Comparison of ENCODE assay signal across 9 mouse cellular contexts in the genomic region with DNA sequence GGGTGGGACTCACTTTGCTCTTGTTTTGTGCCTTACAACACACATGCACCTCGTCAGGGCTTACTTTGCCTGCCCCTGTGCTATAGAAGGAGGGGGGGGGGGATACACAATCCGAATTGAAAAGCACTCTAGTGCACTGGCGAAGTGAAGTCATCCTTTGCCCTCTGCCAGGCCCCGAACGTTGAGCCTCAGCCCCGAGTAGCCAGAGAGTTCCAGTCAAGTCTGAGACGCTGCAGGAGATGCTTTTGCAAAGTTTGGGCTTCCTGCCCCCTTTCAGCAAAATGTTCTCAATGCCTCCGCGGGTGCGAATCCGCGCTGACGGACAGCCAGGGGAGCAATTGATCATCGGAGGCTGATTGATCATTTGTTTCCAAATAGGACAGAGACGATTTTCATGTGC. TPM values are rescaled to one million over a fixed set of nuclear protein-coding genes. Genes with fewer than 3 reads are reported as not detected.
DNase-seq lines count a peak whose midpoint lies in the region; ATAC-seq and TF ChIP-seq lines count a peak whose summit lies in the region.
"Had no signal": no experiment of that assay in that cellular context is flagged by ENCODE, and none has a peak within 500 bp of the region (broad histone marks: within the 10 kb centered on the region; RNA-seq: fewer than 3 reads in every experiment).

No protein-coding gene starts in this region.

- no peak for ATAC-seq in heart, embryonic 12.5 days (ENCODE audit: insufficient number of reproducible peaks, low FRiP score)
- no peak for ATAC-seq in embryonic facial prominence, embryonic 15.5 days (ENCODE audit: insufficient number of reproducible peaks, low FRiP score, low TSS enrichment, low read depth)
- no peak for ATAC-seq in intestine, postnatal 0 days
- ATAC-seq in granulocyte monocyte progenitor cell, adult 5-6 weeks (replicated peaks; ENCODE audit: poor library complexity, severe bottlenecking), result no peak
- ATAC-seq: Patski had no signal

- intact Hi-C loops in heart, postnatal 25 days (cut with DNase I), result loop anchor here (10.0 kb wide), 1 partner anchor 334 kb away; no protein-coding TSS in a partner anchor

- TF ChIP-seq POLR2A in olfactory bulb, adult 2 months (IDR thresholded peaks at IDR 0.05; ENCODE audit: insufficient read depth, low read depth, low read length), result no peak
- TF ChIP-seq POLR2A in thymus, adult 2 months (IDR thresholded peaks at IDR 0.05; ENCODE audit: control insufficient read depth, extremely low read depth, insufficient read depth, low read length, poor library complexity), result no peak

- H3K27me3 ChIP-seq in heart, embryonic 12.5 days (replicated peaks), result peaks cover 60% of the 10 kb centered on the region
- peaks cover 69% of the 10 kb centered on the region for H3K27me3 ChIP-seq in embryonic facial prominence, embryonic 15.5 days
- H3K27me3 ChIP-seq in intestine, postnatal 0 days (replicated peaks; ENCODE audit: control insufficient read depth, insufficient read depth, low read length), result peaks cover 77% of the 10 kb centered on the region
- peaks cover 6% of the 10 kb centered on the region; the same call in 1 of the 2 replicates for H3K27me3 ChIP-seq in thymus, adult 2 months (ENCODE audit: control insufficient read depth, insufficient read depth, low read length)

- peak overlapping the region; percentile 56 for H3K9ac ChIP-seq in heart, embryonic 12.5 days
- no peak overlapping the region for H3K9ac ChIP-seq in embryonic facial prominence, embryonic 15.5 days
- no peak overlapping the region for H3K9ac ChIP-seq in intestine, postnatal 0 days (ENCODE audit: low read depth, low read length)

- no peaks in the 10 kb centered on the region for H3K36me3 ChIP-seq in heart, embryonic 12.5 days
- no peaks in the 10 kb centered on the region for H3K36me3 ChIP-seq in embryonic facial prominence, embryonic 15.5 days
- H3K36me3 ChIP-seq in intestine, postnatal 0 days (ENCODE audit: control insufficient read depth, insufficient read depth), result no peaks in the 10 kb centered on the region
- H3K36me3 ChIP-seq in thymus, adult 2 months (ENCODE audit: control insufficient read depth, insufficient read depth, low read length), result no peaks in the 10 kb centered on the region

- peak overlapping the region; percentile 89 for H3K4me2 ChIP-seq in heart, embryonic 12.5 days
- H3K4me2 ChIP-seq in embryonic facial prominence, embryonic 15.5 days (replicated peaks), result peak overlapping the region; percentile 94
- H3K4me2 ChIP-seq in intestine, postnatal 0 days (replicated peaks; ENCODE audit: low read depth), result peak overlapping the region; percentile 75

- WGBS in heart, embryonic 12.5 days, result under 1% methylated on average over 15 of the region's 15 CpGs
- under 1% methylated on average over 15 of the region's 15 CpGs for WGBS in embryonic facial prominence, embryonic 15.5 days
- 1% methylated on average over 15 of the region's 15 CpGs for WGBS in intestine, postnatal 0 days
- 3% methylated on average over 15 of the region's 15 CpGs for WGBS in olfactory bulb, adult 2 months
- 5% methylated on average over 15 of the region's 15 CpGs for WGBS in thymus, adult 2 months

- no peaks in the 10 kb centered on the region for H3K9me3 ChIP-seq in heart, embryonic 12.5 days (replicated peaks)
- no peaks in the 10 kb centered on the region for H3K9me3 ChIP-seq in embryonic facial prominence, embryonic 15.5 days (replicated peaks)
- H3K9me3 ChIP-seq in intestine, postnatal 0 days (ENCODE audit: control insufficient read depth), result no peaks in the 10 kb centered on the region

- peak overlapping the region; percentile 59 for H3K4me3 ChIP-seq in heart, embryonic 12.5 days
- peak overlapping the region; percentile 53 for H3K4me3 ChIP-seq in embryonic facial prominence, embryonic 15.5 days (replicated peaks)
- H3K4me3 ChIP-seq in intestine, postnatal 0 days (ENCODE audit: low read depth, low read length), result peak overlapping the region; percentile 43
- peak overlapping the region; percentile 80 for H3K4me3 ChIP-seq in olfactory bulb, adult 2 months (ENCODE audit: insufficient read depth, low read depth, low read length)
- no peak overlapping the region for H3K4me3 ChIP-seq in thymus, adult 2 months (ENCODE audit: control insufficient read depth, insufficient read depth, low read length)

- no peak overlapping the region for H3K27ac ChIP-seq in heart, embryonic 12.5 days (ENCODE audit: poor library complexity, severe bottlenecking)
- no peak overlapping the region for H3K27ac ChIP-seq in embryonic facial prominence, embryonic 15.5 days (replicated peaks)
- H3K27ac ChIP-seq in intestine, postnatal 0 days (ENCODE audit: low read depth, low read length), result no peak overlapping the region
- no peak overlapping the region for H3K27ac ChIP-seq in olfactory bulb, adult 2 months (ENCODE audit: insufficient read depth, low read depth, low read length)
- no peak overlapping the region for H3K27ac ChIP-seq in thymus, adult 2 months (ENCODE audit: control insufficient read depth, insufficient read depth, low read length)

- no peak for DNase-seq in heart, postnatal 25 days (ENCODE audit: low spot score)
- DNase-seq in Muller cell, postnatal 12 days (ENCODE audit: inconsistent ontology term), result peak; percentile 68
- DNase-seq in thymus, adult 2 months, result no peak

- TF ChIP-seq CTCF in intestine, postnatal 0 days (IDR thresholded peaks at IDR 0.05; ENCODE audit: low read depth), result no peak
- no peak for TF ChIP-seq CTCF in olfactory bulb, adult 2 months (IDR thresholded peaks at IDR 0.05; ENCODE audit: insufficient read depth, low read depth, low read length)
- TF ChIP-seq CTCF in thymus, adult 2 months (IDR thresholded peaks at IDR 0.05; ENCODE audit: borderline replicate concordance, control insufficient read depth, extremely low read depth, insufficient read depth, low read length, poor library complexity), result no peak

- H3K4me1 ChIP-seq in heart, embryonic 12.5 days (replicated peaks), result peaks cover 32% of the 10 kb centered on the region
- peaks cover 39% of the 10 kb centered on the region for H3K4me1 ChIP-seq in embryonic facial prominence, embryonic 15.5 days
- peaks cover 4% of the 10 kb centered on the region; the same call in 1 of the 2 replicates for H3K4me1 ChIP-seq in intestine, postnatal 0 days (replicated peaks; ENCODE audit: control insufficient read depth, insufficient read depth, low read length)
- H3K4me1 ChIP-seq in olfactory bulb, adult 2 months (ENCODE audit: control insufficient read depth, insufficient read depth, low read length), result peaks cover 27% of the 10 kb centered on the region
- H3K4me1 ChIP-seq in thymus, adult 2 months (replicated peaks; ENCODE audit: control insufficient read depth, insufficient read depth, low read length), result no peaks in the 10 kb centered on the region; the same call in 1 of the 2 replicates

RNA-seq across cellular contexts. Expression of gene Npas3, which starts 0.3 kb away (rescaled TPM):
- 1.8 and 1.9 TPM in 2 replicates for polyA plus RNA-seq in heart, embryonic 12.5 days (2016; fragmentation: Nextera tagmentation; extraction: Ambion mirVana)
- 1 to 10 TPM in 1 of 2 experiments, under 1 TPM in 1; 0.18 to 1.5 TPM for total RNA-seq in heart, postnatal 25 days (2021)
- 3.5 and 4.1 TPM in 2 replicates for polyA plus RNA-seq in embryonic facial prominence, embryonic 15.5 days (2015; fragmentation: Nextera tagmentation; extraction: Ambion mirVana)
- polyA plus RNA-seq in intestine, postnatal 0 days (2015; fragmentation: Nextera tagmentation; extraction: Ambion mirVana), result 0.48 and 0.98 TPM in 2 replicates
- polyA plus RNA-seq in olfactory bulb, adult 2 months (2012; ENCODE audit: insufficient read depth, insufficient read length, low replicate concordance, missing spikeins), result not detected in 2 replicates
- not detected in 2 replicates for total RNA-seq in granulocyte monocyte progenitor cell, adult 5-6 weeks (2014; fragmentation: Nextera tagmentation)
- 0.04 and 14.0 TPM in 2 replicates for total RNA-seq in granulocyte monocyte progenitor cell, adult 5-6 weeks (2017)
- 0.04 TPM in 1 of 2 replicates, not detected in the other for polyA plus RNA-seq in thymus, adult 2 months (2012; rRNA removed)
